Mouse (Mus musculus) hindbrain, postnatal 0 days (tissue): ENCODE measurements around the gene Trip11. TPM values are rescaled to one million over a fixed set of nuclear protein-coding genes. Genes with fewer than 3 reads are reported as not detected.
A peak's percentile ranks its signal among the peaks of the same experiment; 100 is the strongest.

Experiments
- ATAC-seq: fragments of 200-750 bp; cut with Nextera tagmentation; 2 replicates; pipeline ENCODE4 v1.8.0; 2017; ENCODE audit warnings: mild to moderate bottlenecking, moderate TSS enrichment, moderate library complexity
- DNase-seq: peaks from one replicate; pipeline ENCODE4 v3.0.0-alpha.2; 2015; ENCODE audit warnings: low spot score
- H3K27ac ChIP-seq: fragments of 300-500 bp; sonication (generic); 2 replicates; pipeline ENCODE4 v1.5.1; 2014; ENCODE audit warnings: mild to moderate bottlenecking
- H3K27me3 ChIP-seq: fragments of 300-500 bp; sonication (generic); 2 replicates; pipeline ENCODE4 v1.6.1; 2014; ENCODE audit warnings: low read length, mixed read lengths; ENCODE audit not compliant: insufficient read depth
- H3K36me3 ChIP-seq: fragments of 300-500 bp; sonication (generic); 2 replicates; pipeline ENCODE4 v1.6.1; 2014; ENCODE audit warnings: low read length, mixed read lengths; ENCODE audit not compliant: insufficient read depth
- H3K4me1 ChIP-seq: fragments of 300-500 bp; sonication (generic); 2 replicates; pipeline ENCODE4 v1.6.1; 2014; ENCODE audit warnings: antibody characterized with exemption, low read length, mixed read lengths; ENCODE audit not compliant: insufficient read depth
- H3K4me2 ChIP-seq: fragments of 300-500 bp; sonication (generic); 2 replicates; pipeline ENCODE4 v1.6.1; 2014; ENCODE audit warnings: low read depth, mild to moderate bottlenecking, low read length, moderate library complexity, mixed read lengths
- H3K4me3 ChIP-seq: fragments of 300-500 bp; sonication (generic); 2 replicates; pipeline ENCODE4 v1.5.1; 2014; ENCODE audit warnings: low read length
- H3K9ac ChIP-seq: fragments of 300-500 bp; sonication (generic); replicated peaks from 2 replicates; pipeline ENCODE4 v1.6.1; 2014; ENCODE audit warnings: mild to moderate bottlenecking, low read length, moderate library complexity, mixed read lengths
- H3K9me3 ChIP-seq: fragments of 300-500 bp; sonication (generic); 2 replicates; pipeline ENCODE4 v1.6.1; 2016; ENCODE audit warnings: low read length, mixed read lengths
- CTCF ChIP-seq: IDR thresholded peaks from 2 replicates; pipeline ENCODE4 v1.5.1; 2016; ENCODE audit warnings: antibody characterized with exemption, control low read depth, low read depth
- WGBS: fragments of 180-500 bp; shearing (Covaris S2); extraction: QIAGEN DNeasy Blood & Tissue Kit; methylation state at CpG from one replicate; pipeline ENCODE4 v1.1.7; 2014; 5-methylcytosine and 5-hydroxymethylcytosine counted together
- polyA plus RNA-seq: library from polyadenylated mRNA; unstranded; fragments of >200 nt; fragmentation: Nextera tagmentation; extraction: Ambion mirVana; gene quantifications from 2 replicates; pipeline ENCODE4 v1.2.1, GENCODE M21; 2015
- total RNA-seq: library from RNA; depleted of rRNA; stranded (reverse); fragments of >200 nt; gene quantifications from 2 replicates; pipeline ENCODE4 v1.2.3, GENCODE M21; 2014

The Trip11 gene
- total and polyA plus RNA-seq, 2 experiments from 2014 or later: 11.1 to 30.9 TPM

DNA sequence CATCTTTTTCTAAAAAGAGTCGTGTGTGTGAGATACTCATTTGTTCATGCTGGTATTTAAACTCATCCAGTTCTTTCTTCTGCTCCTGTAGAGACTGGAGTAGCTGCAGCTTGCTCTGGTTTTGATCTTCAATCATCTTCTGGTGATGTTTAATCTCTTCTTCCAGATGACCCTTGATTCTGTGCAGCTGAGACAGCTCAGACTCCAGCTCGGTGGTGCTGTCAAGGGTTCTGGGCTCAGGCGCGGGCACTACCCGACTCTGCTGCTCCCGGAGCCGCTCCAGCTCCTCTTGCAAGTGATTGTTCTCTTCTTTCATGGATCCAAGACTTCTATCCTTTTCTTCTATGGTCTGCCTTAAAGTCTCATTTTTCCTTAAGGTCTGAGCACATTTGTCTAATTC, 28.1 kb downstream of the Trip11 start:
- Histone ChIP-seq H3K9ac (no peak overlapping the region), H3K27me3 (no peaks in the 10 kb centered on the region), H3K27ac (no peak overlapping the region), H3K4me3 (no peak overlapping the region), H3K4me2 (no peak overlapping the region), H3K9me3 (no peaks in the 10 kb centered on the region), H3K36me3 (peaks cover 34% of the 10 kb centered on the region), H3K4me1 (no peaks in the 10 kb centered on the region)
- WGBS: 97% methylated on average over 7 of the region's 7 CpGs
- ATAC-seq (no peak), DNase-seq (no peak)
- TF ChIP-seq CTCF: no peak

DNA sequence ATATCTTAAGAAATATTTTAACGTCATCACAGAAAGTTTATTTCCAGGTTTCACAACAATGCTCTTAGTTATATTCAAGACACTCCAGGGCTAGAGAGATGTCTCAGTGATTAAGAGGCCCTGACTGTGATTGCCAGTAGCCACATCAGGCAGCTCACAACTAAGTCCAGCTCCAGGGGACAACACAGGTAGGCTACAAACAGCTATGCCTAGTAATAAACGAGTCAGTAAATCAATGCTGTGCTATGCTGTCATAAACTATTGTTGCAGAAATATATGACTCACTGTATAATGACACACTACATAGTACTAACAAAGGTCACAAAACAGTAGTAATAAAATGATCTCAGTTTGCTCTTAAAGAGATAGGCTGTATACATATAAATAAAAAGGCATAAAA, 36.7 kb downstream of the Trip11 start:
- Histone ChIP-seq H3K4me1 (no peaks in the 10 kb centered on the region), H3K9me3 (no peaks in the 10 kb centered on the region), H3K9ac (no peak overlapping the region), H3K4me2 (no peak overlapping the region), H3K36me3 (peaks cover 9% of the 10 kb centered on the region; the same call in 1 of the 2 replicates), H3K27ac (no peak overlapping the region), H3K27me3 (no peaks in the 10 kb centered on the region), H3K4me3 (no peak overlapping the region)
- no peak for TF ChIP-seq CTCF
- ATAC-seq (no peak), DNase-seq (no peak)
- WGBS: 95% methylated on average over 2 of the region's 2 CpGs

DNA sequence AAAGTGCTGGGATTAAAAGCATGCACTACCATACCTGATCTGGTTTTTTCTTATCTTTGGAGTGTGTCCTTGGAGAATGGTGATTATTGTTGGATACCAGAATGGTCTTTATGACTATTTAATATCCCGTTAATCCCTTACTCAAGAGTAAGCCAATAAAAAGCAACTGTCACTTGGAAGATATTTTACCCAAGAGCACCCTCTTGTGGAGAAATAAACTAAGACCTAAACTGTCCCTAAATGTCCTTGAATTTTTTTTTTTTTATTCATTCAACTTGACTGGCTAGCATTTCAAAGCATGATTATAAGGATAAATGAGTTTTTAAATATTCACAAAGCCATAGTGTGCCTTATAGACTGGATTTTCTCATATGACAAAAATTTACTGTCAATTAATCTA, 38.0 kb downstream of the Trip11 start:
- no peak overlapping the region for H3K9ac ChIP-seq
- ATAC-seq: peak; percentile 76
- WGBS: 33% methylated on average over 1 of the region's 1 CpGs

DNA sequence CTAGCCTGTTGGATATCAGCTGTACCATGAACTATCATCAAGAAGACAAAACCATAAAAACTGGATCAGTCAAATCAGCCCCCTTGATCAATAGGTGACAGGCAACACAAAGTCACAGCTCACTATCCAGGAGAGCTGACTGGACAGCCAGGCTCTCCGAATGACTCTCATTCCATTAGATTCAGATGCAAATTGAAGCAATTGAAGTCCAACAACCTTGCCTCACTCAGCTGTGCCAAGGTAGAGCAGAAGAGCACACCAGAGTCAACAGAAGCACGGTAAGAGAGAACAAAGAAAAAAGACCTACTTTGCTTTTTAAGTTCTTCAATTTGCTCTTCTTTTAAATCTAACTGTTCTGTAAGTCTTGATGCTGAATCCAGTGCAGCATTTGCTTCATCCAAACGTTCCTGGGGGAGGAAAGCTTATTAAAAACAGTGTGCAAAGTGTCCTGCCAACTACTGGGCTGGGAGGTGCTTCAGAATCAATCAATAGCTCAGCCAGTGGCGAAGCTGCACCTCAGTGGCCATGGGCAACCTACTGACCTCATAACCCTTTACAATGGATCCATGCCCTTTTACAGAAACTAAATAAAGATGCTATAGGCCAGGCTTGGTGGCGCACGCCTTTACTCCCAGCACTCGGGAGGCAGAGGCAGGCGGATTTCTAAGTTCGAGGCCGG, 50.6 kb downstream of the Trip11 start:
- no peak for TF ChIP-seq CTCF
- no peaks in the 10 kb centered on the region for H3K36me3 ChIP-seq
- no peak overlapping the region for H3K4me2 ChIP-seq
- DNase-seq (no peak), ATAC-seq (no peak)
- H3K27ac ChIP-seq: no peak overlapping the region
- no peak overlapping the region for H3K9ac ChIP-seq
- H3K4me1 ChIP-seq: no peaks in the 10 kb centered on the region
- no peaks in the 10 kb centered on the region for H3K27me3 ChIP-seq
- 83% methylated on average over 10 of the region's 10 CpGs for WGBS
- no peak overlapping the region for H3K4me3 ChIP-seq
- H3K9me3 ChIP-seq: no peaks in the 10 kb centered on the region

More for the DNA sequence above, 38.0 kb downstream of the Trip11 start:
- peak; percentile 80 for DNase-seq
- Histone ChIP-seq H3K4me3 (no peak overlapping the region), H3K4me2 (no peak overlapping the region), H3K36me3 (peaks cover 9% of the 10 kb centered on the region; the same call in 1 of the 2 replicates), H3K4me1 (no peaks in the 10 kb centered on the region), H3K27me3 (no peaks in the 10 kb centered on the region), H3K9me3 (no peaks in the 10 kb centered on the region), H3K27ac (no peak overlapping the region)
- peak; percentile 61 for TF ChIP-seq CTCF

DNA sequence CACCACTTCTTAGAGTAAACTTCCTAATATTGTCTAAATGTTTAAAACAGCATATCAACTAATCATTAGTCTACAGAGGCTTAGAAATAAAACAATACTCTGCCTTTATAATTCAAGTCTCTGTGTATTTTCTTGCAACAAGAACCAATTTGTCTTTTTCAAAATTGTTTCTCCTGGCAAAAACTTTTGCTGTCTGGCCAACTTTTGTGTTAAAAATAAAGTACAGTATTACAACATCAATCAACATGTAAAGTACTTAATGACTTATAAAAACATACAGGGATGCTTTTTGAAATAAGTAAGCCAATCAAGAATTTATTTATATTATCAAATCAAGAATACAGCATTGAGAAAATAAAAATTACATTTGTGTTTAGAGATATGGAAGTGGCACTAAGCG, 52.8 kb downstream of the Trip11 start:
- no peak for TF ChIP-seq CTCF
- H3K9me3 ChIP-seq: no peaks in the 10 kb centered on the region
- WGBS: 93% methylated on average over 1 of the region's 1 CpGs
- DNase-seq (no peak), ATAC-seq (no peak)
- H3K36me3 ChIP-seq: no peaks in the 10 kb centered on the region
- H3K4me2 ChIP-seq: no peak overlapping the region
- H3K27me3 ChIP-seq: no peaks in the 10 kb centered on the region
- no peak overlapping the region for H3K27ac ChIP-seq
- no peaks in the 10 kb centered on the region for H3K4me1 ChIP-seq
- H3K9ac ChIP-seq: no peak overlapping the region
- no peak overlapping the region for H3K4me3 ChIP-seq

DNA sequence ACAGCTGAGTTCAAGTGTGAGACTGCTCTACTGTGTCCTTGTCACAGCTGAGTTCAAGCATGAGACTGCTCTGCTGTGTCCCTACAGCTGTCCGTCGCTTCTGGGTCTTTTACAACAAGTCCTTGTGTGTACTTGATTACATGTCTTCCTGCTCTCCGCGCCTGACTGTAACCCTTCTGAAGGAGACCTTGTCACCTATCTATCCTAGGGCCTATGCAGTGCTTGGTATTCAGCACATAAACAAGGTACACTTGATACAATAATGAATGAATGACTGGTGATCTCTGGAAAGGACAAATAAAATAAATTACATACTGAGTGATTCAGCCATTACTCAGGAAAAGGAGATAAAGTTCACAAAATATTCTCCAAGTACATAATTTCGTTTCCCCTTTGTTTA, 55.1 kb downstream of the Trip11 start:
- Histone ChIP-seq H3K9ac (no peak overlapping the region), H3K9me3 (no peaks in the 10 kb centered on the region), H3K4me1 (no peaks in the 10 kb centered on the region), H3K36me3 (no peaks in the 10 kb centered on the region), H3K4me3 (no peak overlapping the region), H3K27ac (no peak overlapping the region), H3K4me2 (no peak overlapping the region), H3K27me3 (no peaks in the 10 kb centered on the region)
- 96% methylated on average over 5 of the region's 5 CpGs for WGBS
- ATAC-seq (no peak), DNase-seq (no peak)
- no peak for TF ChIP-seq CTCF

DNA sequence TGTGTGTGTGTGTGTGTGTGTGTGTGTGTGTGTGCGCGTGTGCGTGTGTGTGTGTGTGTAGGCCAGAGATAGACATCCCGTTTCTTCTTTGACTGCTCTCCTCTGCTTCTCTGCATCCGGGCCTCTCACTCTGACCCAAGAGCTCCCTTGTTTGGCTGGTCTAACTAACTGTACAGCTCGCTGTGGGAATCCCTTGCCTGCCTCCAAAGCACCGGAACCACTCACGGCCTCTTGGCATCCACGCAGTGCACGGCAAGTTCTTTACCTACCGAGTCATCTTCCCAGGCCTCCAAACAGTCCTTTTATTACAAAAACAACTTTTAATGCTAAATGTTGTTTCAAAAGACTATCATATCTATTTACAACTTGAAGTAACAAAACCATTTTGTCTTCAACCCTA, 58.7 kb downstream of the Trip11 start:
- no peak overlapping the region for H3K4me3 ChIP-seq
- H3K27ac ChIP-seq: no peak overlapping the region
- no peak for TF ChIP-seq CTCF
- H3K4me2 ChIP-seq: no peak overlapping the region
- no peak for ATAC-seq
- DNase-seq: no peak
- H3K36me3 ChIP-seq: no peaks in the 10 kb centered on the region
- H3K9ac ChIP-seq: no peak overlapping the region
- 93% methylated on average over 11 of the region's 11 CpGs for WGBS
- H3K9me3 ChIP-seq: no peaks in the 10 kb centered on the region
- H3K27me3 ChIP-seq: no peaks in the 10 kb centered on the region
- no peaks in the 10 kb centered on the region for H3K4me1 ChIP-seq
